In genomic region chr13:100869813-100870212, GRCm38 (mm10) we compare ENCODE assay signal across 22 mouse cellular contexts. TPM values are rescaled to one million over a fixed set of nuclear protein-coding genes. Genes with fewer than 3 reads are reported as not detected.
DNase-seq lines count a peak whose midpoint lies in the region; TF ChIP-seq lines count a peak whose summit lies in the region.
"Had no signal": no experiment of that assay in that cellular context is flagged by ENCODE, and none has a peak within 500 bp of the region (broad histone marks: within the 10 kb centered on the region; RNA-seq: fewer than 3 reads in every experiment).

No protein-coding gene starts in this region.

- H3K4me3 ChIP-seq in layer of hippocampus, adult 2 months = no peak overlapping the region
- no peak overlapping the region for H3K4me3 ChIP-seq in ES-Bruce4 (ENCODE audit: low read depth, low read length)
- H3K4me3 ChIP-seq: forebrain, embryonic 10.5 days; forebrain, embryonic 13.5 days; hindbrain, embryonic 10.5 days; hindbrain, embryonic 13.5 days; intestine, embryonic 15.5 days had no signal

- no peak overlapping the region for H3K27ac ChIP-seq in layer of hippocampus, adult 2 months
- H3K27ac ChIP-seq in ES-Bruce4 (ENCODE audit: insufficient read depth, low read length) = no peak overlapping the region
- H3K27ac ChIP-seq: forebrain, embryonic 10.5 days; forebrain, embryonic 13.5 days; hindbrain, embryonic 10.5 days; hindbrain, embryonic 13.5 days; intestine, embryonic 15.5 days had no signal

- DNase-seq in layer of hippocampus, adult 2 months (ENCODE audit: low spot score in 2 of 2) = no peak
- no peak for DNase-seq in layer of hippocampus, postnatal 10 days (ENCODE audit: low spot score in 2 of 2)
- peak; percentile 50 for DNase-seq in R1 (ENCODE audit: low read depth, low spot score)
- no peak for DNase-seq in urinary bladder, postnatal 10 days (ENCODE audit: low spot score)
- DNase-seq in embryo, embryonic 9.5 days (ENCODE audit: extremely low spot score) = no peak
- DNase-seq: adrenal gland, adult 2 months; adrenal gland, postnatal 14 days; cerebellum, adult 11-12 months; cerebellum, adult 8-10 months; cerebellum, postnatal 10 days; cerebellum, postnatal 36 days; embryo, embryonic 11 days; gastrocnemius, postnatal 10 days; gastrocnemius, postnatal 36 days; kidney, adult 11 months had no signal

- no peak for TF ChIP-seq POLR2A in ES-Bruce4 (IDR thresholded peaks at IDR 0.05; ENCODE audit: insufficient read depth, low read length)

- peak; percentile 34 for TF ChIP-seq CTCF in layer of hippocampus, adult 2 months (conservative IDR thresholded peaks at IDR 0.05)
- peak; percentile 14 for TF ChIP-seq CTCF in ES-Bruce4 (IDR thresholded peaks at IDR 0.05; ENCODE audit: low read depth, low read length)

- H3K4me1 ChIP-seq in ES-Bruce4 (ENCODE audit: control insufficient read depth, insufficient read depth, low read length) = no peaks in the 10 kb centered on the region
- H3K4me1 ChIP-seq: hindbrain, embryonic 10.5 days; intestine, embryonic 15.5 days had no signal

- no peaks in the 10 kb centered on the region for H3K9me3 ChIP-seq in ES-Bruce4 (replicated peaks; ENCODE audit: control insufficient read depth, insufficient read depth, low read length, poor library complexity, severe bottlenecking)
- H3K9me3 ChIP-seq: forebrain, embryonic 10.5 days; forebrain, embryonic 13.5 days; G1E; hindbrain, embryonic 10.5 days; hindbrain, embryonic 13.5 days; intestine, embryonic 15.5 days had no signal

- H3K36me3 ChIP-seq in ES-Bruce4 (ENCODE audit: control insufficient read depth, insufficient read depth, low read length, poor library complexity, severe bottlenecking) = no peaks in the 10 kb centered on the region
- H3K36me3 ChIP-seq: forebrain, embryonic 10.5 days; G1E; hindbrain, embryonic 10.5 days; hindbrain, embryonic 13.5 days; intestine, embryonic 15.5 days had no signal

- TF ChIP-seq EP300 in ES-Bruce4 (IDR thresholded peaks at IDR 0.05; ENCODE audit: insufficient read depth, low read depth, low read length) = no peak

- no peak overlapping the region for H3K9ac ChIP-seq in ES-Bruce4 (ENCODE audit: low read depth, poor library complexity, severe bottlenecking)
- H3K9ac ChIP-seq: forebrain, embryonic 13.5 days; hindbrain, embryonic 13.5 days; intestine, embryonic 15.5 days had no signal

- H3K27me3 ChIP-seq in ES-Bruce4 (ENCODE audit: control insufficient read depth, insufficient read depth, low read length, poor library complexity, severe bottlenecking) = no peaks in the 10 kb centered on the region
- H3K27me3 ChIP-seq: forebrain, embryonic 13.5 days; hindbrain, embryonic 13.5 days; intestine, embryonic 15.5 days had no signal

RNA-seq across cellular contexts. Expression of gene Slc30a5, which starts 36.6 kb away (rescaled TPM):
- 10 to 100 TPM; 34.8 to 37.4 TPM for total RNA-seq in layer of hippocampus, adult 2 months (2021)
- 10 to 100 TPM; 32.7 to 38.1 TPM for total RNA-seq in layer of hippocampus, postnatal 10 days (2021)
- polyA plus RNA-seq in ES-Bruce4 (2011; ENCODE audit: insufficient read depth, insufficient read length, low read depth, missing spikeins) = 52.6 and 54.5 TPM in 2 replicates
